Mouse (Mus musculus) embryonic facial prominence, embryonic 14.5 days (tissue): ENCODE results near the gene Gm266. TPM values are rescaled to one million over a fixed set of nuclear protein-coding genes. Genes with fewer than 3 reads are reported as not detected.

Experiments used
- ATAC-seq: fragments of 200-750 bp; cut with Nextera tagmentation; 2 replicates; pipeline ENCODE4 v1.8.0; 2017; ENCODE audit warnings: low read depth, moderate number of reproducible peaks, moderate TSS enrichment
- DNase-seq: peaks from one replicate; pipeline ENCODE4 v3.0.0-alpha.2; 2015; ENCODE audit warnings: low spot score
- H3K27ac ChIP-seq: fragments of 300-500 bp; sonication (generic); replicated peaks from 2 replicates; pipeline ENCODE4 v1.5.1; 2014; ENCODE audit warnings: low read depth, mild to moderate bottlenecking, low read length, moderate library complexity
- H3K27me3 ChIP-seq: fragments of 300-500 bp; sonication (generic); replicated peaks from 2 replicates; pipeline ENCODE4 v1.6.1; 2014; ENCODE audit warnings: low read length; ENCODE audit not compliant: control insufficient read depth, insufficient read depth
- H3K36me3 ChIP-seq: fragments of 300-500 bp; sonication (generic); 2 replicates; pipeline ENCODE4 v1.6.1; 2014; ENCODE audit warnings: low read length, mixed read lengths; ENCODE audit not compliant: control insufficient read depth, insufficient read depth
- H3K4me1 ChIP-seq: fragments of 300-500 bp; sonication (generic); 2 replicates; pipeline ENCODE4 v1.6.1; 2014; ENCODE audit warnings: antibody characterized with exemption, low read length; ENCODE audit not compliant: control insufficient read depth, insufficient read depth
- H3K4me2 ChIP-seq: fragments of 300-500 bp; sonication (generic); 2 replicates; pipeline ENCODE4 v1.6.1; 2014; ENCODE audit warnings: low read depth, mild to moderate bottlenecking, low read length, moderate library complexity, mixed read lengths
- H3K4me3 ChIP-seq: fragments of 300-500 bp; sonication (generic); 2 replicates; pipeline ENCODE4 v1.5.1; 2014; ENCODE audit warnings: low read depth, mild to moderate bottlenecking, low read length
- H3K9ac ChIP-seq: fragments of 300-500 bp; sonication (generic); 2 replicates; pipeline ENCODE4 v1.6.1; 2014; ENCODE audit warnings: low read depth, mild to moderate bottlenecking, low read length, moderate library complexity, mixed read lengths
- H3K9me3 ChIP-seq: fragments of 300-500 bp; sonication (generic); 2 replicates; pipeline ENCODE4 v1.6.1; 2016; ENCODE audit warnings: low read length; ENCODE audit not compliant: control insufficient read depth
- WGBS: fragments of 180-500 bp; shearing (Covaris S2); extraction: QIAGEN DNeasy Blood & Tissue Kit; methylation state at CpG from one replicate; pipeline ENCODE4 v1.1.7; 2014; 5-methylcytosine and 5-hydroxymethylcytosine counted together
- polyA plus RNA-seq: library from polyadenylated mRNA; unstranded; fragments of >200 nt; fragmentation: Nextera tagmentation; extraction: Ambion mirVana; gene quantifications from 2 replicates; pipeline ENCODE4 v1.2.1, GENCODE M21; 2014

Gene Gm266
- polyA plus RNA-seq, 1 experiment from 2014 or later = 24.4 TPM

GRCm38 (mm10) chr12:111441523-111441922, 44.1 kb downstream of the Gm266 start:
- peaks cover 56% of the 10 kb centered on the region for H3K27me3 ChIP-seq
- WGBS = 70% methylated on average over 3 of the region's 3 CpGs
- DNase-seq = no peak
- H3K27ac ChIP-seq = no peak overlapping the region
- no peak overlapping the region for H3K9ac ChIP-seq
- H3K4me3 ChIP-seq = no peak overlapping the region
- H3K9me3 ChIP-seq = no peaks in the 10 kb centered on the region
- ATAC-seq = no peak
- no peaks in the 10 kb centered on the region for H3K36me3 ChIP-seq
- no peak overlapping the region for H3K4me2 ChIP-seq
- H3K4me1 ChIP-seq = peaks cover 10% of the 10 kb centered on the region; the same call in 1 of the 2 replicates

- no peak overlapping the region for H3K4me2 ChIP-seq
- DNase-seq = no peak
- no peaks in the 10 kb centered on the region for H3K36me3 ChIP-seq
- 91% methylated on average over 8 of the region's 9 CpGs for WGBS
- no peaks in the 10 kb centered on the region for H3K9me3 ChIP-seq
- H3K27me3 ChIP-seq = peaks cover 49% of the 10 kb centered on the region
- H3K4me3 ChIP-seq = no peak overlapping the region
- no peak overlapping the region for H3K9ac ChIP-seq
- peaks cover 10% of the 10 kb centered on the region; the same call in 1 of the 2 replicates for H3K4me1 ChIP-seq
- ATAC-seq = no peak
- no peak overlapping the region for H3K27ac ChIP-seq
Observed at GRCm38 (mm10) chr12:111440701-111441373, 44.8 kb downstream of the Gm266 start.

- peaks cover 13% of the 10 kb centered on the region; the same call in 1 of the 2 replicates for H3K4me1 ChIP-seq
- H3K36me3 ChIP-seq = no peaks in the 10 kb centered on the region
- no peak overlapping the region for H3K4me2 ChIP-seq
- WGBS = 80% methylated on average over 6 of the region's 6 CpGs
- H3K4me3 ChIP-seq = no peak overlapping the region
- no peak overlapping the region for H3K9ac ChIP-seq
- H3K27ac ChIP-seq = no peak overlapping the region
- ATAC-seq (no peak), DNase-seq (no peak)
- H3K9me3 ChIP-seq = no peaks in the 10 kb centered on the region
- H3K27me3 ChIP-seq = peaks cover 29% of the 10 kb centered on the region
Observed at GRCm38 (mm10) chr12:111438850-111439249, 46.8 kb downstream of the Gm266 start.

- peaks cover 14% of the 10 kb centered on the region for H3K27me3 ChIP-seq
Observed at GRCm38 (mm10) chr12:111437222-111437900, 48.3 kb downstream of the Gm266 start.

GRCm38 (mm10) chr12:111436640-111437039, 49.0 kb downstream of the Gm266 start:
- H3K36me3 ChIP-seq = no peaks in the 10 kb centered on the region
- DNase-seq = no peak
- no peak for ATAC-seq
- H3K27me3 ChIP-seq = peaks cover 7% of the 10 kb centered on the region
- no peak overlapping the region for H3K9ac ChIP-seq
- H3K27ac ChIP-seq = no peak overlapping the region
- H3K4me1 ChIP-seq = peaks cover 3% of the 10 kb centered on the region; the same call in 1 of the 2 replicates
- H3K9me3 ChIP-seq = no peaks in the 10 kb centered on the region
- H3K4me3 ChIP-seq = no peak overlapping the region
- no peak overlapping the region for H3K4me2 ChIP-seq
- WGBS = 74% methylated on average over 8 of the region's 8 CpGs

More at GRCm38 (mm10) chr12:111437222-111437900, 48.3 kb downstream of the Gm266 start:
- H3K36me3 ChIP-seq = no peaks in the 10 kb centered on the region
- ATAC-seq = no peak
- no peak overlapping the region for H3K4me3 ChIP-seq
- 71% methylated on average over 5 of the region's 5 CpGs for WGBS
- no peak for DNase-seq
- peaks cover 6% of the 10 kb centered on the region; the same call in 1 of the 2 replicates for H3K4me1 ChIP-seq
- no peak overlapping the region for H3K4me2 ChIP-seq
- no peak overlapping the region for H3K27ac ChIP-seq
- no peaks in the 10 kb centered on the region for H3K9me3 ChIP-seq
- H3K9ac ChIP-seq = no peak overlapping the region

GRCm38 (mm10) chr12:111436170-111436569, 49.5 kb downstream of the Gm266 start:
- no peak overlapping the region for H3K4me2 ChIP-seq
- H3K4me1 ChIP-seq = peaks cover 3% of the 10 kb centered on the region; the same call in 1 of the 2 replicates
- H3K4me3 ChIP-seq = no peak overlapping the region
- 83% methylated on average over 3 of the region's 3 CpGs for WGBS
- no peak overlapping the region for H3K27ac ChIP-seq
- no peak for DNase-seq
- H3K9me3 ChIP-seq = no peaks in the 10 kb centered on the region
- H3K9ac ChIP-seq = no peak overlapping the region
- peaks cover 3% of the 10 kb centered on the region for H3K27me3 ChIP-seq
- ATAC-seq = no peak
- no peaks in the 10 kb centered on the region for H3K36me3 ChIP-seq

- H3K4me2 ChIP-seq = no peak overlapping the region
- H3K36me3 ChIP-seq = no peaks in the 10 kb centered on the region
- H3K27me3 ChIP-seq = peaks cover 13% of the 10 kb centered on the region
- H3K4me3 ChIP-seq = no peak overlapping the region
- WGBS = 54% methylated on average over 8 of the region's 8 CpGs
- DNase-seq (no peak), ATAC-seq (no peak)
- H3K9me3 ChIP-seq = no peaks in the 10 kb centered on the region
- no peak overlapping the region for H3K9ac ChIP-seq
- no peak overlapping the region for H3K27ac ChIP-seq
- H3K4me1 ChIP-seq = peaks cover 14% of the 10 kb centered on the region
Observed at GRCm38 (mm10) chr12:111434745-111435327, 50.8 kb downstream of the Gm266 start.
